Mouse (Mus musculus) hindbrain, embryonic 10.5 days (tissue): ENCODE results near the gene Apobec3. TPM values are rescaled to one million over a fixed set of nuclear protein-coding genes. Genes with fewer than 3 reads are reported as not detected.
"Not testable (repeated sequence)": the region's sequence is repeated elsewhere in the genome, so short reads cannot be mapped to it uniquely, and the experiment has no call there.

Experiments
- DNase-seq: peaks from one replicate; pipeline ENCODE4 v3.0.0-alpha.2; 2017; ENCODE audit warnings: low spot score
- H3K27ac ChIP-seq: fragments of 300-500 bp; sonication (generic); 2 replicates; pipeline ENCODE4 v1.5.1; 2016; ENCODE audit warnings: mild to moderate bottlenecking, moderate library complexity
- H3K27me3 ChIP-seq: fragments of 300-500 bp; sonication (generic); 2 replicates; pipeline ENCODE4 v1.6.1; 2016; ENCODE audit warnings: mild to moderate bottlenecking; ENCODE audit not compliant: poor library complexity, insufficient read depth, severe bottlenecking
- H3K36me3 ChIP-seq: fragments of 300-500 bp; sonication (generic); 2 replicates; pipeline ENCODE4 v1.6.1; 2016; ENCODE audit warnings: mild to moderate bottlenecking, moderate library complexity
- H3K4me1 ChIP-seq: fragments of 300-500 bp; sonication (generic); replicated peaks from 2 replicates; pipeline ENCODE4 v1.6.1; 2016; ENCODE audit warnings: mild to moderate bottlenecking
- H3K4me3 ChIP-seq: fragments of 300-500 bp; sonication (generic); 2 replicates; pipeline ENCODE4 v1.5.1; 2016; ENCODE audit warnings: mild to moderate bottlenecking, moderate library complexity
- H3K9me3 ChIP-seq: fragments of 300-500 bp; sonication (generic); 2 replicates; pipeline ENCODE4 v1.6.1; 2016; ENCODE audit warnings: mild to moderate bottlenecking, moderate library complexity
- WGBS: fragments of 180-500 bp; shearing (Covaris S2); methylation state at CpG from one replicate; pipeline ENCODE4 v1.1.7; 2016; 5-methylcytosine and 5-hydroxymethylcytosine counted together
- polyA plus RNA-seq: library from polyadenylated mRNA; unstranded; fragments of >200 nt; fragmentation: Nextera tagmentation; extraction: Ambion mirVana; gene quantifications from 2 replicates; pipeline ENCODE4 v1.2.1, GENCODE M21; 2016

Gene Apobec3
- polyA plus RNA-seq, 1 experiment from 2014 or later: 9.0 TPM

GRCm38 (mm10) chr15:79899828-79900510 is 8.5 kb downstream of the Apobec3 start:
- WGBS: 89% methylated on average over 6 of the region's 6 CpGs
- no peak overlapping the region for H3K27ac ChIP-seq
- H3K4me1 ChIP-seq: peaks cover 5% of the 10 kb centered on the region
- no peaks in the 10 kb centered on the region for H3K9me3 ChIP-seq
- H3K27me3 ChIP-seq: no peaks in the 10 kb centered on the region
- H3K4me3 ChIP-seq: no peak overlapping the region
- no peak for DNase-seq
- no peaks in the 10 kb centered on the region for H3K36me3 ChIP-seq

DNA sequence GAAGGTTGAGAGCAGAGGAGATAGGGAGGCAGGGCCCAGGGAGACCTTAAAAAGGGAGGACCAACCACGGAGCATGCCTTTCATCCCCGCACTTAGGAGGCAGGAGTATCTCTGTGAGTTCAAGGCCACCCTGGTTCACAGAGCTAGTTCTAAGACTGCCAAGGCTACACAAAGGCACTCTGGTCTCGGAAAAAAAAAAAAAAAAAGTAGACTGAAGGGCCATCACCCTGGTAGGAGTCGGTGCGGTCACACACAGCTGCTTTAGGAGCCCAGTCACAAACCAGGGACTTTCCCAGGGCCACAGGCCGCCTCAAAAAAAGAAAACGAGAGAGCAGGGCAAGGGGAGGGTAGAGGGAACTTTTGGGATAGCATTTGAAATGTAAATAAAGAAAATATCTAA is 9.3 kb downstream of the Apobec3 start:
- H3K36me3 ChIP-seq: no peaks in the 10 kb centered on the region
- peaks cover 11% of the 10 kb centered on the region for H3K4me1 ChIP-seq
- H3K27ac ChIP-seq: no peak overlapping the region
- no peak overlapping the region for H3K4me3 ChIP-seq
- WGBS: 75% methylated on average over 7 of the region's 7 CpGs
- H3K9me3 ChIP-seq: no peaks in the 10 kb centered on the region
- H3K27me3 ChIP-seq: no peaks in the 10 kb centered on the region
- DNase-seq: no peak

DNA sequence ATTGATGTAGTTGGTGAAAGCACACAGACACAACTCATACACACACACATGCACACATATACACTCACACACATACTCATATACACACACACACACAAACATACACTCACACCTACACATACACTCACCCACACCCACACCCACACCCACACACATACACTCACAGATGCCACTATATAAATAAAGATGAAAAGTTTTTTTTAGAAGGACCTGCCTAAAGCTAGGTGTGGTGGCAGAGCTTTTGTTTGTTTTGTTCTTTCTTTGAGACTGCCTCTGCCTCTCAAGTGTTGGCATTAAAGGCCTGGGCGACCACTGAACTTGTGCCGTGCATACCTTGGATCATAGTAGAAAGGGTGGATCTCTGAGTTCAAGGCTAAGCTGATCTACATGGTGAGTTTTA is 9.9 kb downstream of the Apobec3 start:
- no peak for DNase-seq
- no peaks in the 10 kb centered on the region for H3K9me3 ChIP-seq
- WGBS: 89% methylated on average over 2 of the region's 2 CpGs
- H3K4me3 ChIP-seq: no peak overlapping the region
- peaks cover 11% of the 10 kb centered on the region for H3K4me1 ChIP-seq
- peaks cover 6% of the 10 kb centered on the region; the same call in 1 of the 2 replicates for H3K27me3 ChIP-seq
- no peaks in the 10 kb centered on the region for H3K36me3 ChIP-seq
- no peak overlapping the region for H3K27ac ChIP-seq

- H3K4me3 ChIP-seq, DNase-seq, H3K36me3 ChIP-seq, H3K27ac ChIP-seq, H3K9me3 ChIP-seq: not testable (repeated sequence)
- Histone ChIP-seq H3K27me3 (peaks cover 17% of the 10 kb centered on the region; the same call in 1 of the 2 replicates), H3K4me1 (peaks cover 11% of the 10 kb centered on the region)
- WGBS: 91% methylated on average over 8 of the region's 8 CpGs
Observed at GRCm38 (mm10) chr15:79903081-79903480, 11.6 kb downstream of the Apobec3 start.

DNA sequence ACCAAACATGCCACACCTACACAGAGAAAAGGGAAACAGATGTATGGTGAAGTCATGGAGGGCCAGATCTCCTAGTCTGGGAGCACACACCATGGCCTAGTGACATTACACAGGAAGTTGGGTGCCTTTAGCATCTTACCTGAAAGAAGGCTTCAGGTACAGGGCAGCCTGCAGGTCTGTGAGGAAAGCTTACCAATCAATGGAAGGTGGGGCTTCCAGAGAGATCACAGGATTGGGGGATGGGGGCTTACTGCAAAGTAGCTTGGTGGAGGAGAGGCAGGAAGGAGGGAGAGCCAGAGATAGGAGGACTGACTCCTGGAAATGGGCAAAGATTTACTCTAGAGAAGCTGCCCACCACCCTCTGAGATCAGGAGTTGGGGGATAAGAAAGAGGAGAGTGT is 12.5 kb downstream of the Apobec3 start:
- H3K27ac ChIP-seq: no peak overlapping the region
- no peak overlapping the region for H3K4me3 ChIP-seq
- no peaks in the 10 kb centered on the region for H3K9me3 ChIP-seq
- H3K27me3 ChIP-seq: peaks cover 17% of the 10 kb centered on the region; the same call in 1 of the 2 replicates
- H3K4me1 ChIP-seq: peaks cover 11% of the 10 kb centered on the region
- no peaks in the 10 kb centered on the region for H3K36me3 ChIP-seq
- DNase-seq: no peak

DNA sequence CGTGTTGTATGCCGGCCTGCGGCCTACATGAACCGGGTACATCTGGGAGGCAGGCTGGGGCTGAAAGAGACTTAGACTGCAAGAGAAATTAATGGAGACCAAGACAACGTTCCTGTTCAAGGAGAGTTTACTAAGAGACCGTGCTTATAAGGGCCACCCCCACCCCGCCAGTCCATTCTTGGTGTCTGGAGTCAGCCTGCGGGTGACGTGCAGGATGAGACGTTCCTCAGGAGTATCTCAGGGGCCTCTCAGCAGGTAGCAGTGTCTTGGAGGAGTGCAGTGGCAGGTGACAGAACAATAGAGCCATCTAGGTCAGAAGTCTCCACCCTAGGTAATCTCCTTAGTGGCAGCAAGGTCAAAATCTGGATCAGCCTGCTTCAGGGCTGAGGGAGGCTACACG is 13.2 kb downstream of the Apobec3 start:
- peaks cover 11% of the 10 kb centered on the region for H3K4me1 ChIP-seq
- not testable (repeated sequence) for H3K36me3 ChIP-seq, H3K9me3 ChIP-seq, DNase-seq, H3K4me3 ChIP-seq
- H3K27ac ChIP-seq: peak overlapping the region; percentile 45; the same call in 1 of the 2 replicates
- WGBS: 85% methylated on average over 11 of the region's 11 CpGs
- H3K27me3 ChIP-seq: peaks cover 17% of the 10 kb centered on the region; the same call in 1 of the 2 replicates

- WGBS: 65% methylated on average over 12 of the region's 12 CpGs
- no peaks in the 10 kb centered on the region for H3K36me3 ChIP-seq
- no peak overlapping the region for H3K4me3 ChIP-seq
- peaks cover 17% of the 10 kb centered on the region; the same call in 1 of the 2 replicates for H3K27me3 ChIP-seq
- H3K27ac ChIP-seq: 0 out of 2 replicates have a peak overlapping the region, but pooled peaks have one; percentile 45
- DNase-seq: no peak
- H3K4me1 ChIP-seq: peaks cover 11% of the 10 kb centered on the region
- H3K9me3 ChIP-seq: no peaks in the 10 kb centered on the region
Observed at GRCm38 (mm10) chr15:79905211-79905610, 13.8 kb downstream of the Apobec3 start.

- 47% methylated on average over 14 of the region's 14 CpGs for WGBS
- Histone ChIP-seq H3K9me3 (no peaks in the 10 kb centered on the region), H3K27me3 (peaks cover 17% of the 10 kb centered on the region; the same call in 1 of the 2 replicates), H3K27ac (no peak overlapping the region), H3K4me1 (peaks cover 11% of the 10 kb centered on the region), H3K36me3 (no peaks in the 10 kb centered on the region), H3K4me3 (no peak overlapping the region)
- DNase-seq: no peak
Observed at GRCm38 (mm10) chr15:79906855-79907254, 15.4 kb downstream of the Apobec3 start.

GRCm38 (mm10) chr15:79909006-79909405 is 17.5 kb downstream of the Apobec3 start:
- not testable (repeated sequence) for H3K36me3 ChIP-seq, DNase-seq, H3K4me3 ChIP-seq, H3K9me3 ChIP-seq, H3K27ac ChIP-seq
- Histone ChIP-seq H3K27me3 (peaks cover 17% of the 10 kb centered on the region; the same call in 1 of the 2 replicates), H3K4me1 (peaks cover 11% of the 10 kb centered on the region)
- WGBS: 93% methylated on average over 3 of the region's 3 CpGs

GRCm38 (mm10) chr15:79910812-79911211 is 19.4 kb downstream of the Apobec3 start:
- 84% methylated on average over 1 of the region's 1 CpGs for WGBS

DNA sequence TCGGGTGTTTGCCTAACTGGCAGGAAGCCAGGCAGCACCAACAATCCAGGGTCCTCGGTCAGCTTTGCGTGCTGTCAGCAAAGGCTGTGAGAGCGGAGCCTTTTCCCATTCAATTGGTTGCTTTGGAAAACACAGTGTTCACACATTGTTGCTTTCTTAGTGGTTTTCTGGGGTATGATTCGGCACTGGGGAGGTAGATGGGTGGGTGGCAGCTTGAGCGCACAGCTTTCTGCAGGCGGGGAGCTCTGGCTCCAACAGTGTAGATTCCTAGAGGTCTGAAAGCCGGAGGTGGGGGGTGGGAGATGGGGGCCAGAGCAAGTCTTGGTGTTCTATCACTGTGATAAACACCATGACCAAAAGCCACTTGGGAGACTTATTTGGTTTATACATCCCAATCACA is 19.9 kb downstream of the Apobec3 start:
- no peak for DNase-seq
- no peak overlapping the region for H3K27ac ChIP-seq
- no peaks in the 10 kb centered on the region for H3K9me3 ChIP-seq
- no peaks in the 10 kb centered on the region for H3K36me3 ChIP-seq
- WGBS: 90% methylated on average over 8 of the region's 8 CpGs
- H3K4me3 ChIP-seq: no peak overlapping the region
- no peaks in the 10 kb centered on the region; the same call in 1 of the 2 replicates for H3K4me1 ChIP-seq
- H3K27me3 ChIP-seq: peaks cover 12% of the 10 kb centered on the region; the same call in 1 of the 2 replicates

More at GRCm38 (mm10) chr15:79910812-79911211, 19.4 kb downstream of the Apobec3 start:
- H3K27me3 ChIP-seq: peaks cover 17% of the 10 kb centered on the region; the same call in 1 of the 2 replicates
- H3K4me1 ChIP-seq, DNase-seq, H3K27ac ChIP-seq, H3K9me3 ChIP-seq, H3K36me3 ChIP-seq, H3K4me3 ChIP-seq: not testable (repeated sequence)

DNA sequence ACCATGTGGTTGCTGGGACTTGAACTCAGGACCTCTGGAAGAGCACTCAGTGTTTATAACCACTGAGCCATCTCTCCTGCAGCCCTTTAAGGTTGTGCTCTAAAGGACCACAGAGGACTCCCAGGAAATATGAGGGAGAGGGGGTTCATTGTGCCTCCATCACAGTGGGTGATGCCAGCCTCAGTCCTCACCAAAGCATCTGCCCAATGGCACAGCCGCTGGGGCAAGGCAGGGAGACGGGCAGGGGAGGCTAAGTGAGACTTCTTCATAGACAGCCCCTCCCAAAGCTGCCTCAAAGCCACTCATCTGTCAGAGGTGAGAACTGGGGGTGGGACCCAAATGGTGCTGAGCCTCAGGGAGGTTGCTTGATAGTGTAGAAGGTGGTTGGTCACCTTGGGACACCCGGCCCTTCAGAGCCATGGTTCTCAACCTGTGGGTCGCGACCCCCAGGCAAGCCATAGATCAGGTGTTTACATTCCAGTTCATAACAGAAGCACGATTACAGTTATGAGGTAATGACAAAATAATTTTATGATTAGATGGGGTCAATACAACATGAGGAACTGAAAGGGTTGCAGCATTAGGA is 22.4 kb downstream of the Apobec3 start:
- WGBS: 87% methylated on average over 6 of the region's 6 CpGs
- DNase-seq: no peak
- no peaks in the 10 kb centered on the region for H3K9me3 ChIP-seq

GRCm38 (mm10) chr15:79914357-79914756 is 22.9 kb downstream of the Apobec3 start:
- Histone ChIP-seq H3K4me3 (no peak overlapping the region), H3K4me1 (peaks cover 7% of the 10 kb centered on the region), H3K36me3 (peaks cover 17% of the 10 kb centered on the region; the same call in 1 of the 2 replicates), H3K27me3 (no peaks in the 10 kb centered on the region), H3K9me3 (no peaks in the 10 kb centered on the region), H3K27ac (no peak overlapping the region)
- DNase-seq: no peak
- WGBS: 88% methylated on average over 3 of the region's 3 CpGs

More for the DNA sequence above, 22.4 kb downstream of the Apobec3 start:
- Histone ChIP-seq H3K4me1 (peaks cover 6% of the 10 kb centered on the region), H3K36me3 (peaks cover 15% of the 10 kb centered on the region; the same call in 1 of the 2 replicates), H3K4me3 (no peak overlapping the region), H3K27ac (no peak overlapping the region), H3K27me3 (no peaks in the 10 kb centered on the region)
